Mouse (Mus musculus) CH12.LX (cell line): ENCODE data around the gene Iqcd. TPM values are rescaled to one million over a fixed set of nuclear protein-coding genes. Genes with fewer than 3 reads are reported as not detected.
A peak's percentile ranks its signal among the peaks of the same experiment; 100 is the strongest.

Experiments
- DNase-seq: peaks from one replicate; pipeline ENCODE4 v3.0.0-alpha.2; 2013; ENCODE audit errors: extremely low read depth
- H3K27ac ChIP-seq: 2 replicates; pipeline ENCODE4 v1.5.1; 2012; ENCODE audit warnings: low read depth, mild to moderate bottlenecking, control low read depth, moderate library complexity; ENCODE audit not compliant: insufficient read depth
- H3K27me3 ChIP-seq: replicated peaks from 2 replicates; pipeline ENCODE3; 2012; ENCODE audit warnings: inconsistent platforms
- H3K36me3 ChIP-seq, 2 experiments: replicated peaks in 1 of 2; 2 replicates each; pipeline versions ENCODE3 to v1.6.1; 2012; ENCODE audit warnings: inconsistent platforms in 1 of 2, low read length in 1 of 2, mild to moderate bottlenecking in 1 of 2, mixed read lengths in 1 of 2, moderate library complexity in 1 of 2; ENCODE audit not compliant: control insufficient read depth in 1 of 2, insufficient read depth in 1 of 2
- H3K4me1 ChIP-seq, 2 experiments: 2 replicates each; pipeline ENCODE4 v1.6.1; 2012; ENCODE audit warnings: inconsistent platforms in 1 of 2, moderate library complexity in 1 of 2; ENCODE audit not compliant: insufficient read depth in 2 of 2, control insufficient read depth in 1 of 2
- H3K4me2 ChIP-seq: 2 replicates; pipeline ENCODE4 v1.6.1; 2012; ENCODE audit warnings: low read depth, mild to moderate bottlenecking, control low read depth; ENCODE audit not compliant: poor library complexity, insufficient read depth, severe bottlenecking
- H3K4me3 ChIP-seq, 3 experiments: fragments of 150-350 bp in 1 of 3; sonication (generic) in 1 of 3; replicated peaks in 1 of 3; 2 replicates each; pipeline versions ENCODE3 to v1.5.1; 2011 to 2012; ENCODE audit warnings: low read depth in 2 of 3, low read length in 2 of 3, mild to moderate bottlenecking in 2 of 3, moderate library complexity in 2 of 3, control low read depth in 1 of 3, improper control_type of control experiment in 1 of 3, inconsistent platforms in 1 of 3, mixed read lengths in 1 of 3; ENCODE audit not compliant: poor library complexity in 1 of 3
- H3K79me2 ChIP-seq: replicated peaks from 2 replicates; pipeline ENCODE4 v1.6.1; 2012; ENCODE audit warnings: mild to moderate bottlenecking, moderate library complexity; ENCODE audit not compliant: control insufficient read depth, poor library complexity, insufficient read depth, severe bottlenecking; ENCODE audit errors: extremely low read depth
- H3K9ac ChIP-seq: 2 replicates; pipeline ENCODE4 v1.6.1; 2012; ENCODE audit warnings: low read depth, mild to moderate bottlenecking, control low read depth, moderate library complexity; ENCODE audit not compliant: insufficient read depth
- H3K9me3 ChIP-seq: replicated peaks from 2 replicates; pipeline ENCODE3; 2012; ENCODE audit warnings: low read length, inconsistent platforms, mixed read lengths
- BHLHE40 ChIP-seq: IDR thresholded peaks from 2 replicates; pipeline ENCODE4 v1.6.1; 2011; ENCODE audit warnings: mild to moderate bottlenecking, low read depth, low read length, improper control_type of control experiment
- CHD1 ChIP-seq: IDR thresholded peaks from 2 replicates; pipeline ENCODE4 v1.6.1; 2012; ENCODE audit warnings: low read depth, low read length, improper control_type of control experiment, inconsistent platforms
- E2F4 ChIP-seq: IDR thresholded peaks from 2 replicates; pipeline ENCODE4 v1.6.1; 2011; ENCODE audit warnings: low read depth, low read length, improper control_type of control experiment; ENCODE audit not compliant: insufficient replicate concordance
- ELF1 ChIP-seq: IDR thresholded peaks from 2 replicates; pipeline ENCODE4 v1.6.1; 2014; ENCODE audit warnings: low read depth, mild to moderate bottlenecking, inconsistent platforms, low read length, improper control_type of control experiment
- EP300 ChIP-seq: IDR thresholded peaks from 2 replicates; pipeline ENCODE4 v1.6.1; 2011; ENCODE audit warnings: low read length, improper control_type of control experiment
- HCFC1 ChIP-seq: IDR thresholded peaks from 2 replicates; pipeline ENCODE4 v1.6.1; 2012; ENCODE audit warnings: low read depth, mild to moderate bottlenecking, inconsistent platforms, low read length, improper control_type of control experiment
- IRF4 ChIP-seq: IDR thresholded peaks from 2 replicates; pipeline ENCODE4 v1.6.1; 2014; ENCODE audit warnings: low read depth, mild to moderate bottlenecking, inconsistent platforms, low read length, improper control_type of control experiment
- KAT2A ChIP-seq: IDR thresholded peaks from 2 replicates; pipeline ENCODE4 v1.6.1; 2012; ENCODE audit warnings: low read length, improper control_type of control experiment, inconsistent platforms; ENCODE audit not compliant: insufficient replicate concordance
- MAZ ChIP-seq: IDR thresholded peaks from 2 replicates; pipeline ENCODE4 v1.6.1; 2012; ENCODE audit warnings: low read depth, mild to moderate bottlenecking, inconsistent platforms, low read length, improper control_type of control experiment, moderate library complexity
- MEF2A ChIP-seq: IDR thresholded peaks from 2 replicates; pipeline ENCODE4 v1.6.1; 2014; ENCODE audit warnings: low read depth, mild to moderate bottlenecking, inconsistent platforms, low read length, improper control_type of control experiment, borderline replicate concordance
- MXI1 ChIP-seq: IDR thresholded peaks from 2 replicates; pipeline ENCODE4 v1.6.1; 2011; ENCODE audit warnings: mild to moderate bottlenecking, low read depth, low read length, improper control_type of control experiment
- NELFE ChIP-seq: IDR thresholded peaks from 2 replicates; pipeline ENCODE4 v1.6.1; 2011; ENCODE audit warnings: low read depth, low read length, improper control_type of control experiment
- POLR2AphosphoS2 ChIP-seq: IDR thresholded peaks from 2 replicates; pipeline ENCODE4 v1.6.1; 2011; ENCODE audit warnings: low read depth, low read length, improper control_type of control experiment
- RAD21 ChIP-seq: IDR thresholded peaks from 2 replicates; pipeline ENCODE4 v1.6.1; 2011; ENCODE audit warnings: low read depth, mild to moderate bottlenecking, low read length, improper control_type of control experiment, moderate library complexity
- RCOR1 ChIP-seq: conservative IDR thresholded peaks from 2 replicates; pipeline ENCODE4 v1.6.1; 2012; ENCODE audit warnings: low read depth, mild to moderate bottlenecking, inconsistent platforms, low read length, improper control_type of control experiment
- TBP ChIP-seq: conservative IDR thresholded peaks from 2 replicates; pipeline ENCODE4 v1.6.1; 2011; ENCODE audit warnings: low read depth, low read length, improper control_type of control experiment
- ZKSCAN1 ChIP-seq: IDR thresholded peaks from 2 replicates; pipeline ENCODE4 v1.6.1; 2012; ENCODE audit warnings: low read depth, inconsistent platforms, low read length, improper control_type of control experiment, borderline replicate concordance
- ZMIZ1 ChIP-seq: IDR thresholded peaks from 2 replicates; pipeline ENCODE4 v1.6.1; 2012; ENCODE audit warnings: low read depth, mild to moderate bottlenecking, inconsistent platforms, low read length, improper control_type of control experiment
- dilution Hi-C: fragments of 300-500 bp; cut with MboI; formaldehyde crosslinking; loops from 2 replicates; pipeline ENCODE4 v1.14.3; 2020; ENCODE audit warnings: low sequenced_read_pairs; ENCODE audit not compliant: extremely low pct_unique_long_range_greater_than_20kb, extremely low pct_ligation_motif_present
- in situ Hi-C: fragments of 300-500 bp; cut with MboI; formaldehyde crosslinking; loops from 3 replicates; pipeline ENCODE4 v1.14.3; 2019; ENCODE audit warnings: low sequenced_read_pairs, low pct_ligation_motif_present, low pct_unique_long_range_greater_than_20kb, mixed read lengths
- polyA plus RNA-seq: library from polyadenylated mRNA; unstranded; fragments of >175 nt; gene quantifications from 2 replicates; pipeline ENCODE4 v1.2.1, GENCODE M21; 2012; ENCODE audit warnings: low read depth; ENCODE audit not compliant: insufficient read length
- total RNA-seq, 2 experiments: library from RNA; depleted of rRNA; stranded (reverse); fragments of 300-350 nt in 1 of 2; fragments of >200 nt in 1 of 2; gene quantifications; 2 replicates each; pipeline ENCODE4 v1.2.3; 2012 to 2014

Iqcd gene
- total and polyA plus RNA-seq, 3 experiments = 0.59 to 0.77 TPM; not detected in 1

DNA sequence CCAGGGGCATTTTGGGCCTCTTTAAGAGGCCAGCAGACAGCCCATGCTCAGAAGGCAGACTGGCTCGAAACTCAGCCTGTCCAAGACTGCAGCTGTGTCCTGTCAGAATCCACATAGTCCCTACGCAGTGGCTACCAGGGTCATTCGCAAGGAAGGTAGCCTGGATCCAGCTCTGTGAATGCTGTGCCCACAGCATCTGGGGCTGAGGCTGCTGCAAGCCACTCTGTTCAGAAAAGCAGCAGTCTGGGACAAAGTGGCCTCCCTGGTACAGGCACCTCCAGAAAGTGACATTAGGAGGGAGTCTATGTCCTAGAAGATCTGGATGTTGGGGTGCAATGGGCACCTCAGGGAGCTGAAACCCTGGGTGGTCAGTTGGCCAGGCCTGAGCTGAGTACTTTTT, 19.0 kb upstream of the Iqcd start:
- H3K36me3 ChIP-seq = no peaks in the 10 kb centered on the region
- no peaks in the 10 kb centered on the region for H3K79me2 ChIP-seq
- peaks cover 4 to 28% of the 10 kb centered on the region in 2 experiments; a peak in 3 of 4 replicates for H3K4me1 ChIP-seq
- in situ Hi-C loops (no loop called here), dilution Hi-C loops (no loop called here)
- no peak overlapping the region for H3K9ac ChIP-seq
- H3K4me2 ChIP-seq = no peak overlapping the region
- TF ChIP-seq ZKSCAN1 = no peak
- TF ChIP-seq NELFE = no peak
- TF ChIP-seq MAZ = no peak
- TF ChIP-seq POLR2AphosphoS2 = no peak
- no peak for TF ChIP-seq ELF1
- TF ChIP-seq IRF4 = no peak
- no peak for TF ChIP-seq MXI1
- no peak for TF ChIP-seq MEF2A
- no peak for TF ChIP-seq HCFC1
- no peak for TF ChIP-seq RAD21
- TF ChIP-seq KAT2A = no peak
- TF ChIP-seq CHD1 = no peak
- TF ChIP-seq RCOR1 = no peak
- TF ChIP-seq ZMIZ1 = no peak
- TF ChIP-seq TBP = no peak
- H3K9me3 ChIP-seq = no peaks in the 10 kb centered on the region
- no peak for DNase-seq
- no peak overlapping the region for H3K4me3 ChIP-seq
- no peaks in the 10 kb centered on the region for H3K27me3 ChIP-seq
- H3K27ac ChIP-seq = no peak overlapping the region

GRCm38 (mm10) chr5:120570289-120570897, 18.4 kb upstream of the Iqcd start:
- in situ Hi-C loops = no loop called here
- H3K79me2 ChIP-seq = no peaks in the 10 kb centered on the region
- H3K4me1 ChIP-seq = peaks cover 4 to 28% of the 10 kb centered on the region in 2 experiments; a peak in 3 of 4 replicates
- no peak overlapping the region for H3K27ac ChIP-seq
- no peaks in the 10 kb centered on the region for H3K27me3 ChIP-seq
- TF ChIP-seq EP300 = peak; percentile 30; the same call in 1 of the 2 replicates
- TF ChIP-seq E2F4 = no peak
- peak; percentile 58 for TF ChIP-seq BHLHE40
- TF ChIP-seq, all 38 proteins: peak for 2
- Histone ChIP-seq H3K4me3 (no peak overlapping the region), H3K4me2 (no peak overlapping the region), H3K36me3 (no peaks in the 10 kb centered on the region), H3K9me3 (no peaks in the 10 kb centered on the region), H3K9ac (no peak overlapping the region)
- dilution Hi-C loops = no loop called here
- DNase-seq = peak; percentile 53
